Mouse (Mus musculus): ENCODE results near the gene Raver2. TPM values are rescaled to one million over a fixed set of nuclear protein-coding genes. Genes with fewer than 3 reads are reported as not detected.
"Not testable (repeated sequence)": the region's sequence is repeated elsewhere in the genome, so short reads cannot be mapped to it uniquely, and the experiment has no call there.

The Raver2 gene
- total RNA-seq (2021): 10 to 100 TPM; 60.7 to 63.7 TPM
- long read RNA-seq, experiment 1, full-length matches to known transcripts: 33 of 53 reads
- long read RNA-seq, experiment 1, partial matches to known transcripts: 8 of 53 reads
- long read RNA-seq, experiment 1, other reads (novel, unspliced or antisense): 12 of 53 reads
- long read RNA-seq, experiment 2, full-length matches to known transcripts: 52 of 71 reads
- long read RNA-seq, experiment 2, partial matches to known transcripts: 5 of 71 reads
- long read RNA-seq, experiment 2, other reads (novel, unspliced or antisense): 14 of 71 reads

DNA sequence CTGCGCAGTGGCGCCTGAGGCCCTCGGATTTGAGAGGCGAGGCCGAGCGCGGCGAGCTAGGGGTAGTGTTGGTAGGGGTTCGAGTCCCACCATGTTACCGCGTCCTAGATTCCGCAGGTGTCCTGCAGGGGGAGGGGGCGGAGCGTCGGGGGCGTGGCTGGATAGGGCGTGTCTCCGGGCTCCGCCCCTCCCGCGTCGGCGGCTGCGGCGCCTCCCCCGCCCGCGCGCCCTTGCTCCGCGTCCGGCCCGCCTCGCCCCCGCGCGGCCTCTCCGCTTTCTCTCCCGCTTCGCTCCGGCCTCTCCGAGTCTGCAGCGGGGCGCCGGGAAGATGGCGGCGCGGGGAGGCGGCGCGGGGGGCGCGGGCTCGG, at the start of gene Raver2:
Gene Raver2, plus strand, starts transcription at position 198 of the 368 bp plus-strand sequence.
- peak; percentile 39 to 40 for DNase-seq (ENCODE audit: low spot score in 2 of 2)

DNA sequence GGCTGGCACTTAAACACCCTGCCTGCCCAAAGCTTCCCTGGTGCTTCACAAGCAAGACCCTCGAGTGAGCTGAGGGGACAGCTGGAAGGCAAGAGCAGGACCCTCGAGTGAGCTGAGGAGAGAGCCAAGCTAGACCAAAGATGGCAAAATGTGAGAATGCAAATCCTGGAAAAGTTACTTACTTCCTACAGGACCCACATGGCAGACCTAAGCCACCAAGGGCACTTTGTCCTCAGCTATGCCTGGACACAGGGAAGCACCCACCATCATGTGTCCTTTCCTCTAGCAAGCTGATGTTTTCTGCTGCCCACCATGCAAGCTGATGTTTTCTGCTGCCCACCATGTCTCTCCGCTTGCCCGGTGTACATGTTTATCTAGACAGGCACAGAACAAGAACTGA, 48.2 kb upstream of the Raver2 start, which contains the start of gene Gm10577:
Gene Gm10577, minus strand, starts transcription at position 101 of the 400 bp plus-strand sequence.
- no peak for DNase-seq (ENCODE audit: low spot score in 2 of 2)

DNA sequence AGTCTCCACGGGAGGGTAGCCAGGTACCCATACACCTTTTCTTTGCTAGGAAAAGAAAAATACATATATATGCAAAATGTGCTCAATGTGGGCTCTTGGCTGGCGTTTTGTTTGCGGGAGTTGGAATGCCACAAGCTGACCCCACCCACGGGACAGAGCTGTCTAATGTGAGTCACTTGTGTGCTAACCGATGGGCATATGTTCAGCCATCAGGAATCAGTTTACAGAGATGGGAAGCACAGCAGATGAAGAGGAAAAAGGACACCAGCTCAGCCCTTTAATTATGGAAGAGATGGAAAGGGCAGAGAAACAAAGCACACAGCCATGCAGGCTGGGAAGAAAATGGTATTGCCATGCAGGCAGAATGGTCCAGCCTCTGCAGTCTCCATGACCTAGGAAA, 42.2 kb upstream of the Raver2 start:
- peak; percentile 25 to 66 for DNase-seq (ENCODE audit: low spot score in 2 of 2)

DNA sequence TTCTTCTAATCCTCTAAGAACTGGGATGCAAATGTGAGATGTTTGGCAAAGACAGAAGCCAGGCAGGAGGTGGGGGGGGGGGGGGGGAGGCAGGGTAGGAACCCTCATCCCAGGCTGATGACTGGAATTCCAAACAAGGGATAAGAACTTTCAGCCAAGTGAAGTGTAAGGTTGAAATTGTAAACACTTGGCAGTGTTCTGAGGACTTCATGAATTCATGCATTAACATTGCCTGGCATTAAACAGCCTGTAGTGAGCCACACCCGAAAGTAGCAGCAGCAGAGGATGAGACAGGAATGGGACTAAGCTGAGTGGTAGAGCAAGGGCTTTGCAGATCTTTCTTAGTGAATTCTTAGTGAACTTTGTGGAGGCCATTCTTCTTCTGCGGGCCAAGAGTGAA, 41.8 kb upstream of the Raver2 start:
- DNase-seq (ENCODE audit: low spot score in 2 of 2): peak in 1 of 2 experiments; percentile 32

DNA sequence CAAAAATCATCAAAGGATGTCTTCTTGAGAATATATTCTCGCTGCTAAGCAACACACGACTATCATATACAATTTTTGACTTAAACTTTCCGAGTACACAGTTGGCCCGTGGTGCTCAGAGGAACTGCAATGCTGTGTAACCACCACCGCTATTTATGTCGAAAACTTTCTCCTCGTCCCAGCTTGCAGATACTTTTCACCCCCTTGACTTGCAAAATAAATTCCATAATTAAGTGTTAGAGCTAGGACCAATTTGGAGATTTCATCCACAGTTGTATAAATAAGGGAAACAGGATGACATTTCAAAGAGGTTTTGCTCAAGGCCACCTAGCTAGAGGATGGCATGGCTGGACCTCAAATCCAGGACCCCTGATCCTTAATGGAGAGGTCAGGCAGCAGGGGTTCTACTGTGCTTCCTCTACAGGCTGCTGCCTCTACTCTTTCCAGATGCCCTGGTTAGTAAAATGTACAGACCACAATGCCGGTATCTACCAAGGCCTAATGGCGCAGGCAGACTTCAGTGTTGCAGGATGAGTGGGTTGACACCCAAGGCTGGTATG, 40.9 kb upstream of the Raver2 start:
- no peak for DNase-seq (ENCODE audit: low spot score in 2 of 2)

DNA sequence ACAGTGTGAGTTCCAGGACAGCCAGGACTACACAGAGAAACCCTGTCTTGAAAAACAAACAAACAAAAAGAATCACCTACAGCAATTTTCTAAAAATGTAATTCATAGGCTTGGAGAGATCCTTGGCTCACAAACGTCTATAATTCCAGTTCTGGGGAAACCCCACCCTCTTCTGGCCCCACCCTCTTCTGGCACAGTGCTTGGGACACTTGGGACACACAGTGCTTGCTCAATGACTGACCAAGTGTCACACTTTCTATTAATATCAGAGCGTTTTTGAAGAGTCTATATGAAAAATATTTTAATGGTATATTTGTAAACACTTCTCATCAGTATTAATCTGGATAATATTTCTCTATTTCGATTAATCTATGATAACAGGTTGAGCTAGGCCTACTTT, 35.7 kb upstream of the Raver2 start:
- DNase-seq (ENCODE audit: low spot score in 2 of 2): no peak

DNA sequence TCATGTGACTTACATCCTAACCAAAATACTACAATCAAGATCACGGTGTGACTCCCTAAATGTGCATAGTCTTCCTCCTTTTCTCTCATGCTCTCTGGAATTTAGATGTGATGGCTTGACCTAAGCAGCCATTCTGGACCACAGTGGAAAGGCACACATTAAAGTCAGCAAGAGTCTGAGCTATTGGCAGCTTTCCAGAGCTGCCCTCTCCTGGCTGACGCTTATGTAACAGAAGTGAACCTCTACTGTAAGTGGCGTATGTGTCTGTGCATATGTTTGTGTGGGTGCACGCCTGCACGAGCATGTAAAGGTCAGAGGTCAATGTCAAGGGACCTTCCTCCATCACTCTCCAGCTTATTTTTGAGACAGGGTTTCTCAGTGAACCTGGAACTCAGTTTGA, 33.7 kb upstream of the Raver2 start:
- DNase-seq (ENCODE audit: low spot score in 2 of 2): no peak

DNA sequence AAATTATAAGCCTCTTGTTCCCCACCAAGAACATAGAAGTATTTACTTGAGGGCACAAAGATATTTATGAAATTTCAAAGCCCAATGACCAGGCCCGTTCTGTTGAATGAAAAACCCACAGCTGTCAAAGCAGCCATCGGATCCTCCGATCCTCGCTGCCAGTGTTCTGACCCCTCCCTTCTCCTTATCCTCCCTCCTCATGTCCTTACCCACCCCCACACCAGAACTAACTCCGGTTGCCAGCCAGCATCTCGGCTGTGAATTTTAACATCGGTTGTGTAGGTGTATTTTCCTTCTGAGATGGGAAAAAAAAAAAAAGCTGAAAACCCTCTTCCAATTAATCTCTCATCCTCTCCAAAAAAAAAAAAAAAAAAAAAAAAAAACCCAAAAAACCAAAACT, 31.6 kb upstream of the Raver2 start:
- DNase-seq (ENCODE audit: low spot score in 2 of 2): peak in 1 of 2 experiments; percentile 48

DNA sequence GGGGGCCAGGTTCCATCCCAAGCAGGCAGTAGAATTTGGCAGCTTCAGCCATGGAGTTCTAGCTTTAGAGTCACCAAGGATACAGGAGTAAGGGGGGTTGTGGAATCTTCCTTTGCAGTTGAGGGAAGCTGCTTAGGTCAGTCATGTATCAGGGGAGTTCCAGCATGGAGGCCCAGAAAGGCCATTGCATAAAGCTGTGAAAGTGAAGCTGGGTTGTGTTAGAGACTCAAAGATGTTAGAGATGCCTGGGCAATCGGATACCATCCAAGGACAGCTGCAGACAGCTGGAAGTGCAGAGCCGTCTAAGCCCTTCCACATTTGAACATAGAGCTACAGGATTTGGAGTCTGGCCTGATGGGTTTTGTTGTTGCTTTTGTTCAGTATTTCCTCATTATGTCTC, 25.1 kb upstream of the Raver2 start:
- no peak for DNase-seq (ENCODE audit: low spot score in 2 of 2)

DNA sequence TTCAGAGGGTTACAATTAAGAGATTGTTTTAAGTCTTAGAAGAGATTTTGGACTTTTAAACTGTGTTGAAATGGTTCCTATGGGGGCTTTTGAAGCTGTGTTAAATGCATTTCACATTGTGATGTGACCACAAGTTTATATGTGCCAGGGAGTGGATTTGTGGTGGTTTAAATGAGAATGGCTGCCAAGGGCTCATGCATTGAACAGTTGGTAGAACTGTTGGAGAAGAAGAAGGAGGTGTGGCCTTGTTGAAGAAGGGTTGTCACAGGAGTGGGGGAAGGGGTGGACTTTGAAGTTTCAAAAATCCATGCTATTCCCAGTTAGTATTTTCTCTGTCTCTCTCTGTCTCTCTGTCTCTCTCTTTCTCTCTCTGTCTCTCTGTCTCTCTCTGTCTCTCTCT, 24.6 kb upstream of the Raver2 start:
- DNase-seq (ENCODE audit: low spot score in 2 of 2): no peak

DNA sequence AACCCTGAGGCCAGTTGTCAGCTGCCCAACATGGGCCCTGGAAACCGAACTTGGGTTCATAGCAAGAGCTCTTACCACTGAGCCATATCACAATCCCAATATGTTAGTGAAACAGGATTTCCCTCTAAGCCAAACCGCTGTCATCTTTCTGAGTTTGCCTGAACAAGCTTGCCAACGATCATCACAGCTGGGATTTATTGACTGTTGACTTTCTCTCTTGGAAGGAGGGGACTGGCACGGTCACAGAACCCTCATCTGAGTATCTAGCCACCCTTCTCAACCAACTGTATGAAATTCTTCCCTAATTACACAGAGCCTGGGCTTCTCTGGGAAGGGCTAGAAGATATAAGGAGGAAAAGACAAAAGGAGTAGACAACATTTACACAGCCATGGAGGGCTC, 22.2 kb upstream of the Raver2 start:
- no peak for DNase-seq (ENCODE audit: low spot score in 2 of 2)

DNA sequence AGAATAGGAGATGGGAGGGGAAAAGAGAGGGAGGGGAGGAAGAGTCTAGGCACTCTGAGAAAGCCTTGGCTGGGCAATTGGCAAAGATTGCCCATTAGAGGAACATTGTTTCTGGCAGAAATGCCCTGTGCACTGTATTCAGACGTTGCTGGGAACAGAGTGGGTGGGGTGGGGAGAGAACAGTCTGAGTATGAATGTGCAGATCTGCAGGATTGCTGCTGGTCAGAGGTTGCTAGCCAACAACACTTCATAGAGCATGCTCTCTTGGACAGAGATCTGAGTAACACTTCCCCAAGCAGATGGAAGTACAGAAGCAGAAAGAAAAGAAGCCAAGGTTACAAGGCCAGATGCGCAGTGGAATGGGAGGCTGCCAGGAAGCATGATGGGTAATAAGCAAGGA, 6.6 kb upstream of the Raver2 start:
- DNase-seq (ENCODE audit: low spot score in 2 of 2): peak in 1 of 2 experiments; percentile 39

DNA sequence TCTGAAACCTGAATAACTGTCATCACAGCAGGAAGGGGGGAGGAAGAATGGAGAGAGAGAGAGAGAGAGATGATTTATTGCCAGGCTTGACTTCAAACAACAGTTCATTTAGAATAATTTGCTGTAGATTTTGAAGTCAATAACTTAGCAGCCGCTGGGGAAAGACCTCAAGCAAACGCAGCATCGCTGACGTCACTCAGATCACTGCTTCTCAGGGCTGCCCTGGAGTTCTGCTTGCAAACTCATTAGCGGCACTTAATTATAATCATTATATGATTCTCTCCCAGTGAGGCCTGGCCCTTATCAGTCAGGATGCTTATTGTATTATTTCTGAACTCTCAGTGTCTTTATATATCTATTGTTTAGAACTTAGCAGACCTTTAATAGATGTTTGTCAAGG, 2.4 kb upstream of the Raver2 start:
- DNase-seq (ENCODE audit: low spot score in 2 of 2): no peak

DNA sequence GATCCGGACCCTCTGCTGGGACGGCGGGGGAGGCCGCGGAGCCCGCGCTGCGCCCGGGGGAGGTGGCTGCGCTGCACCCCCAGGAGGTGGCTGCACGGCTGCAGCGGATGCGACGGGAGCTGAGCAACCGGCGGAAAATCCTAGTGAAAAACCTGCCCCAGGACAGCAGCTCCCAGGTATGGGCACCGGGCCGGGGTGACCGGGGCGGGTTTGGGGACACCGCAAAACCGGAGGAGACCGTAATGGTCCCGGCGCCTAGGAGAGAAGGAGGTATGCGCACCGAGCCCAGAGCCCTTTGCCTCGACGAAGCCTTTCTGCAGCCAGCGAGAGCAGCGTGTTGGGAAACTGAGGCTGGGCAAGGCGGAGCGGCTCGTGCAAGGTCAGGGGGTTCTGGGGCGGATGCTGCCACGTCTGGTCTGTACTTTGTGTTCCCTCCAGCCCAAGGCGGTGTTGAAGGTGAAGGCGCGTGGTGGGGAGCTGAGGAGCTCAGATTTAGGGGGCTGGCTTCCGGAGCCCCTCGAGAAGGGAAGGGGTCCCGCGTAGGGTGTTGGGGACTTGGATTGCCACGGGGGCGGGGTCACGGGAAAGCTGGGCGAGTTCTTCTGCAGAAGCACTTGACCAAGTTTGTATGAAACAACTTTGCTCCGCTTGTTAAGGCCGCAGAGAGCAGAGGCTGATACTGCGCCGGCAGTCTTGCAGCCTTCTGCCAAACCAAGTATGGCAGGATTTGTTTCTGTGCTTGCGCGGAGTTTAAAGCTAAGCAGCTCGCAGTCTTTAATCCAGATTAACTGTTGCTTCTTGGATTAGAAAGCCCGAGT, 580 bp downstream of the Raver2 start:
- peak in 1 of 2 experiments; percentile 29 for DNase-seq (ENCODE audit: low spot score in 2 of 2)

DNA sequence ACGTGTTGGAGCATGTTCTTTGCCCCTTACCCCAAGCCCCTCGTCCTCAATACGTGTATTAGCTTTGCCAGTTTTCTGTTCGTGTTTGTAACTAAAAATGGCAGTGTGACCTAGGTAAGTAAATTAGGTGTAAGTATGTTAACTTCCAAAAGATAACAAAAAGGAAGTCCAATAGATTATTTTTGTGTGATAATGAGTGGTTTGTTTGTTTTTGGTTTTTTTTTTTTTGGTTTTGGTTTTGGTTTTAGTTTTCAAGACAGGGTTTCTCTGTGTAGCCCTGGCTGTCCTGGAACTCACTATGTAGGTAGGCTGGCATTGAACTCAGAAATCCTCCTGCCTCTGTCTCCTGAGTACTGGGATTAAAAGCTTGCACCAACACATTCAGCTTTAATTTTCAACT, 2.8 kb downstream of the Raver2 start:
- no peak for DNase-seq (ENCODE audit: low spot score in 2 of 2)

DNA sequence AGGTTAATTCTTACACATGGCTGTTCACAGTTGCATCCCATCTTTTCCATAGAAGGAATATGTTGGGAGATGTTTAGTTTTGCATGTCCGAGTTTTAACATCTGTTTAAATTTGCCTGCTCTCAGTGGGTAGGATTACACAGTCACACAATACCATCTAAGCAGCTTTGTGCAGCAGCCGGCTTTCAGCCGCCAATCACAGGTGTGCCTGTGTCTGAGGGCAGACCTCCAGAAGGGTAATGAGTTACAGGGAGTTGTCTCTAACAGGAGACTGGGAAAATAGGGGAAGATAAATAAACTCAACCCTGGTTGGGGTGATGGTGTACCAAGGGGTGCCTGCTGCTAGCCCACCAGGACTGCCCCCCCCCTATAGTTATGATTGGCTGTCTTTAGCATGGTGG, 7.6 kb downstream of the Raver2 start:
- no peak for DNase-seq (ENCODE audit: low spot score in 2 of 2)

DNA sequence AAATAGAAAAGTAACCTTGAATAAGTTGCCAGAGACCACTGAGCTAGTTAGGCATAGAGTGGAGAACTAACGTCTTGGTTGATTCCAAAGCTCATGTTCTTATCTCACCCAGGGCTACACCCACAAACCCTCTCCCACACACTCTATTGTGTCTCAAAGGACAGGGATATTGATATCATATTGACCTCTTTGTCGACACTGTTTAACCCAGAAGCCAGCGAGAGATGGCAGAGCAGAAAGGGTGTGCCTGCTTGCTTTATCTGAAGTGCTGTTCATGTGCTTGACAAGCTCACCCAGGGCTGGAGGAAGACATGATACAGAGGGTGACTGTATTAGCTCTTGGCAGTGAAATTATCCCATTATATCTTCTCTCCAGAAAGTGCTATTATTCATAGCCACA, 11.2 kb downstream of the Raver2 start:
- no peak for DNase-seq (ENCODE audit: low spot score in 2 of 2)

DNA sequence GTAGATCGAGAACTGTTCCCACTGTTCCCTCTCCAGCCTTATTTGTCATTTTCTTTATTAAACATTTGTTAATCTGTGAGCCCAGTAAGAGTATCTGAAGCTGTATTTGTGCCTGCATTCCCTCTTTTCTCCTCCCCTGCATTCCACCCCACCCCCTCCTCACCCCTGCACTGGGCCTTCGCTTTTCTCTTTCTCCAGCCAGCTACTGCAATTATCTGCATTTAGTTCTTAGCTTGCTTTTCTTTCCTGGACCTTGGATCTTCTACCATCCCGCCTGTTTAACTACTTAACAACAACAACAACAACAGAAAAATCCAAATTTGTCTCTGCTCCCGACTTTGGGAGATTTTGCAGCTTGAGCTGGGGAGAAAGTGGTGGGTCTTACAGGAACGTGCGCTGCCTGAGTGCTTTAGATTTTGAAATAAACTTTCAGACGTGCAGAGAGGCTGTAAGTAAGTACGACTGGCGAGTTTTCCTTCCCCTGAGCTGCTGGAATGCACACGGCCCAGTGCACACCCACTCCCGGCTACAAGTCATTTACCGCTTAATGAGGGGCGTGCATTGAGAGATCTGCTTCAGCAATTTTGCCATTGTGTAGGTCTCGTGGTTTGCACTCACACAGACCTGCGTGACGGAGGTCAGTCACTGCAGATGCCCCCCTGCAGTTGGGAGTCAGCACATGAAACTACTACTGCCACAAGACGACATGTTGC, 13.5 kb downstream of the Raver2 start:
- DNase-seq (ENCODE audit: low spot score in 2 of 2): no peak

DNA sequence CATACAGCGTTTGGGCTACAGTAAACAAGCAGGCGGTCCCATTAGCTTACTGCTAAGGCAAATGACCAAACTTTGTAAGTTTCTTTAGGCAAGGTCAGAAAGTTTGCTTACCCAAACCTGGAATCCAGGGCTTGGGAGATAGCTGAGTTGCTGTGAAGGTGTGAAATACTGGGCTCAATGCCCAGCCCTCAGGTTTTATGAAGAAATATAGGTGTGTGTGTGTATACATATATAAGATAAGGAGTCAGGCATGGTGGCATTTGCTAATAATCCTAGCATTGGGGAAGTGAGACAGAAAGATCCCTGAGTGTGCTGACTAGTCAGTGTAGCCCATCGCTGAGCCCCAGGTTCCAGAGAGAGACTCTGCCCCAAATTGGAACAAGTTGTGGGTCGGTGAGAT, 16.1 kb downstream of the Raver2 start:
- no peak for DNase-seq (ENCODE audit: low spot score in 2 of 2)

DNA sequence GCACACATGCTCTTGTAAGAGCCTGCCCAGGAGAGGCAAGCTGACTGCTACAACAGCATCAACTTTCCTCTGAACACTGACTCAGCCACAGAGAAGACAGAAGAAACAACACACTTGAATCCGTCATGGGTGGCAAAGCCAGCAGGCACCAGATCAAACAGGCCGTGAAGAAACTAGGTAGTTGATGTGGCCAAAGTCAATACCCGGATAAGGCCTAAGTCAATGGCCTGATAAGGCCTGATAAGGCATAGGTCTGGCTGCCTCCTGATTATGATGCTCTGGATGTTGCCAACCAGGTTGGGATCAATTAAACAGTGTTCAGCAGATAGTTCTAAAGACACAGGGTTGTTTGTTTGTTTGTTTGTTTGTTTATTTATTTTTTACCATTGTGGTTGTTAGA, 17.3 kb downstream of the Raver2 start:
- no peak for DNase-seq (ENCODE audit: low spot score in 2 of 2)

DNA sequence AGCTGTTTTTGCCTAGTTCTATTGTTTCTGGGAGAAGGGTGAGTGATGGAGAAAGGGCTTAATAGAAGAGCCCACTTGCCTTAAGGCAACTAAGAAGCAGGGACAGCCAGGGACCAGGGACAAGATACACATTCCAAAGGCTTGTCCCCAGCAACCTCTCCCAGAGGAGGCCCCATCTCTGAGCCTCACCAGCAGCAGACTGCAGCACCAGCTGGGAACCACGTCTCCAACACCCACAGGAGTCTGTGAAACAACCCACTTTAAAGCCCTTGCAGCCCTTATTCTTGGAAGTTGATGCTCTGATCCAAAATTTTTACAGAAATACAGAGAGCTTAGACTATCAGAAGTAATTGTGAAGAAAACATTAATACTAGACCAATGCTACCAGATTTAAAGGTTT, 18.9 kb downstream of the Raver2 start:
- peak in 1 of 2 experiments; percentile 32 for DNase-seq (ENCODE audit: low spot score in 2 of 2)

DNA sequence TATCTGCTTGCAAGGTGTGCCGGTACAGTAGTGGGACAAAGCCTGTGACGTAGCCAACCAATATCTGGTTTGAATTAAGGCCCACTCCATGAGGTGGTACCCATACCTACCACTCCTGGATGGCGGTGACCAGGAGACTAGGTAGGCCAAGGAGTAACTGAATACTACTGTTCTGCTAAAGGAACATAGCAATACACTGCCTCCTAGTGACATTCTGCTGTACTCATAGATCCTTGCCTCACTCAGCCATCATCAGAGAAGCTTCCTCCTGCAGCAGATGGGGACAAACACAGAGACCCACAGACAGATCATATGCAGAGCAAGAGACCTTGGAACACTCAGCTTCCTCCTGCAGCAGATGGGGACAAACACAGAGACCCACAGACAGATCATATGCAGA, 21.8 kb downstream of the Raver2 start:
- not testable (repeated sequence) for DNase-seq (ENCODE audit: low spot score in 2 of 2)
